Mouse (Mus musculus) hematopoietic stem cell, adult 5-6 weeks (primary cell): ENCODE data around the gene Slc34a2. TPM values are rescaled to one million over a fixed set of nuclear protein-coding genes. Genes with fewer than 3 reads are reported as not detected.

Experiments
- ATAC-seq, 2 experiments: fragments of 125-278 bp in 1 of 2; replicated peaks in 1 of 2; 2 replicates each; pipeline ENCODE4 v1.8.0; 2016 to 2017; ENCODE audit warnings: inconsistent platforms in 2 of 2, mild to moderate bottlenecking in 2 of 2, moderate number of reproducible peaks in 2 of 2, low read depth in 1 of 2, moderate TSS enrichment in 1 of 2; ENCODE audit not compliant: low FRiP score in 2 of 2, poor library complexity in 2 of 2, severe bottlenecking in 2 of 2, insufficient read depth in 1 of 2, low TSS enrichment in 1 of 2
- total RNA-seq: library from RNA; stranded (forward); fragments of 172-1452, 232-1000 nt; gene quantifications from 2 replicates; pipeline ENCODE4 v1.2.3, GENCODE M21; 2017

The Slc34a2 gene
- not detected in 2 replicates for total RNA-seq

GRCm38 (mm10) chr5:53037781-53038180 is at the start of gene Slc34a2:
Gene Slc34a2 (plus strand): TSS chr5:53038081.
- ATAC-seq, result no peak

DNA sequence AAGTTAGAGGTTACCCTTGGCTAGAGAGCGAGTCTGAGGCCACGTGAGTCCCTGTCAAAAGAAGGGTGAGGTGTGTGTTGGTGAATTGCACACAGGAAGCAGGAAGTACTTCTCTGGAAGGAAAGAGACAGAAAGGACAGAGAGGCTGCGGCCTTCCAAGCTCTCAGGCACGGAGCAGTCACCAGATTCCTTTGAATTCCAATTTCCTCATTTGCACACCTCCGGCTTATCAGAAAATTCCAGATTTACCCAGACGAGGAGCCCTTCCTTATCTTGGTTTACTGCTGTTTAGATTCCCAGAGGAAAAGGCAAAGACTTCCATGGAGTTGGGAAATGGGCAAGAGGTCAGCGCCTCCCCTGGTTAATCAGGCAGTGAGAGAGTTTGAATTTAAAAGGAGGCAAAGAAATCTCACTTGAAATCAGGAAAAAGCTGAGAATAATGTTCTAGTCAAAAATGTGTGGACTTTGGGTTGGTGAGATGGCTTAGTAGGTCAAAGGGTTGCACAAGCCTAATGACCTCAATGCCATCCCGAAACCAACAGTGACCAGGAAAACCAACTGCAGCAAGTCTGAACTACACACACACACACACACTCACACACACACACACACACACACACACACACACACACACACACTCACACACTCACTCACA is 47.1 kb upstream of the Slc34a2 start:
- no peak for ATAC-seq

DNA sequence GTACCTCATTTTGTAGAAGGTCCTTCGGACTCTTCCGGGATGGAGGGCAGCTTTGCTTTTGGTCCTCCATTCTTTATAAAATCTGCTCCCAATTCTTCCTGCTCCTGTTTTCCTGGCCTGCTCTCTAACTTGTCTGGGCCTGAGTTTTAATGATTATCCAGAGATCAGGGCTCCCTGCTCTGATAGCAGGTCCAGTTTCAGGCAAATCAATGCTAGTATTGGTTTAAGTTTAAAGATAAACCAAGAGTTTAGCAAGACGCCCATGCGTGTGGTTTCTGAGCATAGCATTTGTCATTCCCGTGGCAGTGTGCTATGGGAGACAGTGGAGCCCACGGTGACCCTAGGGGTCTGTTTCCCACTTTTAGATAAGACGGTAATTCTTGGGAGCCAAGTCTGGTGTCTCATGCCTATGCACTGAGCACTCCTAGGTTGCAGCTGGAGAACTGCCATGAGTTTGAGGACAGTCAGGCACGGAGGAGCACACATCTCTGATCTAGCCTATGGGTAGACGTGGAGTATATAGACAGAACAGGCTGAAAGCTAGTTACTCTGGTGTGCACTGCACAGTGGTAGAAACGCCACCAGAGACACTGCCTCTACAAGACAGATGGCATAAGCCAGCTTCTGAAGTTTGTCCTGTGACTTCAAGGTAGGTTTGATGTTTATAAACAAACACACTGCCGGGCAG is 45.5 kb upstream of the Slc34a2 start:
- ATAC-seq, result no peak

DNA sequence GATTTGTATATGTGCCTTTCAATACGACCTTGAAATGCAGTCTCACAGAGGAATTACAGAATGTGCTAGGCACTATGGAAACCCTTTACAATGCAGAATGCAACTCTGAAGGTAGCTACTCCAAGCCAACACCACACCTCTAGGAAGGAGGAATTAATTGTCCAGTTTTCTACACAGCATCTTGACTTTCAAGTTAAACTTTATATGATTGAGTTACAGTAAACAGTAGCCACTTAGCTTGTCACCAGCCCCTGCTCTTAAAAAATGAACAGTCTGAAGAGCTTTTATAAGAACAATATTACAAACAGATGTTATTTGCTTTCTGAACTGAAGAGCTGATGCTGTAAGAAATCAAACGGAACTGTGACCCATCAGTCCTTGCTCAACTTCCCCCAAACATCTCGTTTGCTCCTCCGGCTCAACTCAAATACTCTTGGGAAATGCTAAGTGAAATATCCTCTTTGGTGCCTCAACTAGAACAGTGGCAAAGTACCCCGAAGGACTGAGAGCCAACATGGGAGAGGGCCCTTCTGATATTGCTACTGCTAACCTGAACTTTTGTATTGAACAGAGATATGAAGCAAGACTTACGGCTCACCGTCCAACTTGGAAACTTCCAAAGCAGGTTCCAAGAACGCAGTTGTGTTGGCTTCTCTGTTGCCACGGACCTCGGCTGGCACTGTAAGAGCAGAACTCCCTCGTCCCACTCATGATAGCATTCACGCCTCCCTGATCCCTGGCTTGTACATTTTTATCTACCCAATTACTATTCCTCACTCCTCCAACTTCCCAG is 44.2 kb upstream of the Slc34a2 start:
- ATAC-seq, result no peak

- ATAC-seq, result no peak
These were observed 42.4 kb upstream of the Slc34a2 start for GRCm38 (mm10) chr5:52995461-52995860.

GRCm38 (mm10) chr5:52996145-52996544 is 41.7 kb upstream of the Slc34a2 start:
- ATAC-seq, result no peak

DNA sequence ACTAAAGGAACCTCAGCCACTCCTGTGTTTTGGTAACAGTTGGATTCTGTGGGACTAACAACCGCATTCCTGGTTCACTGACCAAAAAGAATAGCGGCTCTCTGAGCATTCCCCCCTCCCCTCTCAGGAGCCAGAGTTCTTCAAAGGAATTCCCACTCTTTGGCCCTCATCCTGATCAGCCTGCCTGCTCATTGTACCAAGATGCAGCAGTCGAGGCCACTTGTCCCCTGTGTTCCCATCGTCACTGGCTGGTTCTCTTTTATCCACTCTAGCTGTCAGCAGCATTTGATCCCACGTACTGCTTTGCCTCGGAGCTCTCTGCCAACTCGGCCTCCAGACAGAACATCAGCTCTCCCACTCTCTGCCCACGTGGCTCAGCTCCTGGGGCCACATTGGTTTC is 41.3 kb upstream of the Slc34a2 start:
- ATAC-seq, result no peak

GRCm38 (mm10) chr5:52997032-52997431 is 40.8 kb upstream of the Slc34a2 start:
- no peak for ATAC-seq

DNA sequence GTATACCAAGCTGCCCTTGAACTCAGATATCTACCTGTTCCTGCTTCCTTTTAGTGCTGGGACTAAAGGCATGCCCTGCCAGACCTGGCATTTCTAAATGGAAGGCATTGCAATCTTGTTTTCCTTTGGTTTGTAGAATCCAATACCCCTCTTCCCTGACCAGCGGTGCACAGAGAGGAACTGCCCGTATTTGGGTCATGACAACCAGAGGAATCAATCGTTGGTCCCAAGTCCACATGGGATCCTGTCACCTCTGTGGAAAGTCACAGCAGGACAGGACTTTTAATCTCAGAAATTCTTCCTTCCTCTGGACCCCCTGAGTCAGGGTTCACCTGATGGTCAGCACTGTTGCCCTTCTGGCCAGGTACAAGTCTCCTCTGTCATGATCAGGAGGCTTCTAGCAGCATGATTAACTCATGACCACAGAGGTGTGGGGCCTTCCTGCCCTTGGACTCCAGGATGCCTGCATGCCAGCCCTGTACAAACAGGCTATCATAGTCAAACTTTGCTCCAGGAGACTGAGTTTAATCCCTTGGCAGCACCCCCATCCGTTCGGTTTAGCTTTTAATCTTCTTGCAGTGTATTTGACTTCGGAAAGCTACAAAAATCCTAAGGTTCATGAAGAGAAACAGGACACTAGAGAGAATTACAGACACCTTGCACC is 39.7 kb upstream of the Slc34a2 start:
- no peak for ATAC-seq

DNA sequence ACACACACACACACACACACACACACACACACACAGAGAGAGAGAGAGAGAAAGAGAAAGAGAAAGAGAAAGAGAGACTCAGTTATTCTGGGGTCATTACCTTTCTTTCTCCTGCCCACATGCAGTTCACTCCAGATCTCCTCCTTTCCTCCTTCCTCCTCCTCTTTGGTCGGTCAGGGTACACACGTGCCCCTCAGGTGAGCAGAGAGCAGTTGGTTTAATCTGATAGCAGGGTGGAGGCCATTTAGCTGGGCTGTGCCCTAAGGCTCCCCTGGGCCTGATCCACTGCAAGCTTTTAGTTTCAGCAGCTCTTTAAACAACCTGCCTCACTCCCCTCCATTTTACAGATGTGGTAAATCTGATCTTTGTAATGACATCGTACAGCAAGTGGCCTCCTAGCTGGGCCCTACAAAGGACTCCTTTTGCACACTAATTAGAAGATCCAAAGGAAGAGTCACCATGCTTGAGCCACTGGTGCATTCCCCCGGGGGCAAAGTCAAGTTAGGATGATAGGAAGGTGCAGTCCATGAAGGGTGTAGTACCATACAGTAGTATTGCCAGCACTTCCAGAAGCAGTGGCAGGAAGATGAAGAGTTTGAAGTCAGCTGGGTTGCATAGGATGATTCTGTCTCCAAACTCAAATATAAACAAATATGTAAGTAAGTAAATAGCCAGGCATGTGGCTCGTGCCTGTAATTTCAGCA is 37.6 kb upstream of the Slc34a2 start:
- no peak for ATAC-seq

DNA sequence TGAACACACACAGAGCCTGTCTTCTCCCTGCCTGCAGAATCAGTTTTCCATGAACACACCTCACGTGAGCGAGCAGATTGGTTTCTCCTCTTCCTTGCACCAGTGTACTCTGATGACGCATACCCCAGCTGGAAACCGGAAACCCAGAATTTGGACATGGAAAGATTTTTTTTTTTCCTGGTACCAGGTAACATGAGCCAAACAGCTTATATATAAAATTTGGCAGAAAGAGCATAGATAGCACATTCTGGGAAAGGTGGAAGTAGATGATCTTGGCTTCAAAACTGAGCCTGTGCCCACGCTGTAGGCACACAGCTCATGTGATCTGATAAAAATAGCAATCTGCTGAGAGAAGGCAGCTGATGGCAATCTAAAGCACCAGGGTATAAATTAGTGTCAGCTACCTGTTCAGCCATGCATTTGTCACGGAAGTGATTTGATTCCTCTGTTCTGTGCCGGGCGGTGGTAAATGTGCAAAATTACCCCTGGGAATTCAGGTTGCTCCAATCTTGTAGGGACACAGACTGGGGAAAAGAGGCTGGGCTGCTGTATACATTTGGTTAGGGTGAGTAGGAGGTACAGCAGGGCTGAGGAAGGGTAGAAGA is 35.2 kb upstream of the Slc34a2 start:
- ATAC-seq, result no peak

DNA sequence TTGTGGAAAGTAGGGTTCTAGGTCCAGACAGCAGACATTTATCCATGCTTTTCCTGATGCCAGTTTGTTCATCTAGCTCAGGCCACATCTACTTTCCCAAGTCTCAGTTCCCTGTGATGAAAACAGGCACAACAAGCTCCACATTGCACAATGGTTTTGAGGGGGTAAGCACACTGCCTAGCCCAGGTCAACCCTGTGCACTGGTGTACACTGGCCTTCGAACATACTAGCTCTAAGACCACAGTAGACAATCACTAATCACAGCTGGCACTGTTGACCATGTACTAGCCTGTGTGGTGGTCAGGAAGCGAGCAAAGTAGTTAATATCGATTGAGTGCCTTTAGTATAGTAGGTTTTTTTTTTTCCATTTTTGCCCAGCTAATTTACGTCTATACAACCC is 34.4 kb upstream of the Slc34a2 start:
- no peak for ATAC-seq

DNA sequence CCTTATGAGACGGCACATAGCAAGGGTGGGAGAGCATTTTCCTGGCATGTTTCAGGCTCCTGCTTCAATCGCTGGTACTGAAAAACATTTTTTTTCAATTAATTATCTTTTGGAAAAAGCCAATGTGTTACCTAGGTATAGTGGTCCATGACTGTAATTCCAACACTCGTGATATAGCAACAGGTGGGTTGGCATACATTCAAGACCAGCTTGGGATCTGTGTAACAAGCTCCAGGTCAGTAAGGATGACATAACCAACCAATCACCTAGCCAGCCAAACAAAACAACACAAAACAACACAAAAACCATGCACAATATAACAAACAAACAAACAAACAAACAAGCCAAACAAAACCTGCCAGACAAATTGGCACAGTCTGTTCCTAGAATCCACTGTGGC is 33.9 kb upstream of the Slc34a2 start:
- ATAC-seq, result no peak

GRCm38 (mm10) chr5:53009027-53009769 is 28.7 kb upstream of the Slc34a2 start:
- ATAC-seq, result no peak

GRCm38 (mm10) chr5:53009770-53010133 is 28.1 kb upstream of the Slc34a2 start:
- ATAC-seq, result no peak

DNA sequence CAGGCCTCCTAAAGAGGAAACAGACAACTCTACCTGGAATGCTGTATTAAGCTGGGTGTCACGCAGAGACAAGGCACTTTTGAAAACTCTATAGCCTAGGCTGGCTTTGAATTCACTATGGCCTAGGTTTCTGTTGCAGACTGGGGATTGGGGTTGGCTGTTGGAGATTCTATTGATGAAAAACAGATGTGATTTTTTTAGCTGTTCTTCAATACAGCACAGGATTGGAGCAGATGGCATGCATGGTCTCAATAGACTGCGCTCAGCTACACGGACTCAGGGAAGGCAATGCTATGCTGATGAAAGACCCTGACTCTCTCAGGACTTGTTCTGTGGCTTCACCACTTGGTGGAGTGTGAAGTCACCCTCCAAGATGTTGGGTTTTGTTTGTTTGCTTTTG is 26.6 kb upstream of the Slc34a2 start:
- no peak for ATAC-seq
